Comparison of ENCODE assay signal across 17 mouse cellular contexts in the genomic region with DNA sequence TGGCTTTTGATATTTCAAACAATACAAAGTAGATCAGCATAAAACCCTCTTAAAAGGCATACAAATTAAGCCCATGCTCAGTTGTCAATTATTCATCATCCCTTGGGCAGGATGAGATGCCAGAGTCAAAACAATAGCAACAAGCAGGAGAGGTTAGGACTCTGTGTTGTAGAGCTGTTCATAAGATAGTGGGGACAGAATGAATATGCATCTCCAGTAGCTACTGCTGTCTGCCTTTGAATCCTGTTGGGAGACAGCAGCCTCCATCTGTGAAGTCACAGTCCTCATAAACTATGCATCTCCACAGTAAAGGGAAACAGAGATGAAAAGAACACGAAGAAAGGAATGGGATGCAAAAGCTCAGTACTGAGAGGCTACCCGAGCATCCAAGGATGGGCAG.
"Had no signal": no experiment of that assay in that cellular context is flagged by ENCODE, and none has a peak within 500 bp of the region (broad histone marks: within the 10 kb centered on the region; RNA-seq: fewer than 3 reads in every experiment).

No protein-coding gene starts in this region.

- H3K4me2 ChIP-seq: limb, embryonic 12.5 days; limb, embryonic 15.5 days; liver, embryonic 11.5 days; lung, embryonic 14.5 days; stomach, embryonic 15.5 days had no signal

- H3K9ac ChIP-seq: limb, embryonic 12.5 days; limb, embryonic 15.5 days; liver, embryonic 14.5 days; liver, postnatal 0 days; lung, embryonic 14.5 days; stomach, embryonic 15.5 days had no signal

- H3K9me3 ChIP-seq: limb, embryonic 12.5 days; limb, embryonic 15.5 days; stomach, embryonic 15.5 days had no signal

- H3K4me3 ChIP-seq: limb, embryonic 12.5 days; limb, embryonic 15.5 days; stomach, embryonic 15.5 days had no signal

- H3K36me3 ChIP-seq: limb, embryonic 12.5 days; limb, embryonic 15.5 days; stomach, embryonic 15.5 days had no signal

- H3K27ac ChIP-seq: limb, embryonic 12.5 days; limb, embryonic 15.5 days; liver, embryonic 14.5 days; macrophage; stomach, embryonic 15.5 days had no signal

- H3K27me3 ChIP-seq: limb, embryonic 12.5 days; limb, embryonic 15.5 days; stomach, embryonic 15.5 days had no signal

- DNase-seq: kidney, adult 18-20 months; kidney, adult 9 months; kidney, postnatal 14 days; kidney, postnatal 4 days; left cerebral cortex, postnatal 4 days; liver, postnatal 0 days; lung, embryonic 14.5 days; right cerebral cortex, postnatal 25 days; spleen, adult 18-20 months; thymus, postnatal 25 days had no signal

- H3K4me1 ChIP-seq: limb, embryonic 12.5 days; limb, embryonic 15.5 days; stomach, embryonic 15.5 days had no signal

- ATAC-seq: liver, postnatal 0 days; lung, postnatal 0 days had no signal
